ENCODE assay signal across 18 mouse cellular contexts in genomic region chr17:3351668-3352067, GRCm38 (mm10). TPM values are rescaled to one million over a fixed set of nuclear protein-coding genes. Genes with fewer than 3 reads are reported as not detected.
DNase-seq lines count a peak whose midpoint lies in the region; ATAC-seq and TF ChIP-seq lines count a peak whose summit lies in the region.
"Had no signal": no experiment of that assay in that cellular context is flagged by ENCODE, and none has a peak within 500 bp of the region (broad histone marks: within the 10 kb centered on the region; RNA-seq: fewer than 3 reads in every experiment).

No protein-coding gene starts in this region.

- no peaks in the 10 kb centered on the region; the same call in 1 of the 2 replicates for H3K9me3 ChIP-seq in heart, embryonic 12.5 days (replicated peaks)
- H3K9me3 ChIP-seq in E14TG2a.4 (ENCODE audit: low read length), result peaks cover 5% of the 10 kb centered on the region; the same call in 1 of the 2 replicates
- H3K9me3 ChIP-seq: embryonic facial prominence, embryonic 12.5 days; heart, embryonic 13.5 days; limb, embryonic 10.5 days; liver, embryonic 15.5 days had no signal

- no peak overlapping the region for H3K27ac ChIP-seq in heart, embryonic 12.5 days (ENCODE audit: poor library complexity, severe bottlenecking)
- H3K27ac ChIP-seq: embryonic facial prominence, embryonic 12.5 days; heart, embryonic 13.5 days; limb, embryonic 10.5 days; liver, embryonic 15.5 days; macrophage had no signal

- H3K36me3 ChIP-seq in heart, embryonic 12.5 days, result no peaks in the 10 kb centered on the region
- no peaks in the 10 kb centered on the region for H3K36me3 ChIP-seq in E14TG2a.4 (ENCODE audit: insufficient read depth, low read length)
- H3K36me3 ChIP-seq: embryonic facial prominence, embryonic 12.5 days; heart, embryonic 13.5 days; limb, embryonic 10.5 days; liver, embryonic 15.5 days had no signal

- no peak for TF ChIP-seq CTCF in E14TG2a.4 (conservative IDR thresholded peaks at IDR 0.05; ENCODE audit: low read length)

- peaks cover 8% of the 10 kb centered on the region; the same call in 1 of the 2 replicates for H3K4me1 ChIP-seq in heart, embryonic 12.5 days (replicated peaks)
- peaks cover 19% of the 10 kb centered on the region for H3K4me1 ChIP-seq in E14TG2a.4 (replicated peaks; ENCODE audit: low read depth, low read length)
- H3K4me1 ChIP-seq: liver, embryonic 15.5 days had no signal

- H3K4me2 ChIP-seq in heart, embryonic 12.5 days, result no peak overlapping the region
- H3K4me2 ChIP-seq: embryonic facial prominence, embryonic 12.5 days; heart, embryonic 13.5 days; liver, embryonic 15.5 days had no signal

- H3K9ac ChIP-seq in heart, embryonic 12.5 days, result no peak overlapping the region
- H3K9ac ChIP-seq: embryonic facial prominence, embryonic 12.5 days; heart, embryonic 13.5 days; liver, embryonic 15.5 days had no signal

- WGBS in heart, embryonic 12.5 days, result 65% methylated on average over 4 of the region's 4 CpGs

- no peaks in the 10 kb centered on the region for H3K27me3 ChIP-seq in heart, embryonic 12.5 days (replicated peaks)
- peaks cover 3% of the 10 kb centered on the region; the same call in 1 of the 2 replicates for H3K27me3 ChIP-seq in E14TG2a.4 (ENCODE audit: insufficient read depth, low read length)
- H3K27me3 ChIP-seq: CH12.LX; embryonic facial prominence, embryonic 12.5 days; heart, embryonic 13.5 days; liver, embryonic 15.5 days had no signal

- no peak overlapping the region for H3K4me3 ChIP-seq in heart, embryonic 12.5 days
- peak overlapping the region; percentile 43; the same call in 1 of the 2 replicates for H3K4me3 ChIP-seq in E14TG2a.4 (replicated peaks; ENCODE audit: low read length)
- H3K4me3 ChIP-seq: embryonic facial prominence, embryonic 12.5 days; heart, embryonic 13.5 days; limb, embryonic 10.5 days; liver, embryonic 15.5 days had no signal

- no peak for ATAC-seq in heart, embryonic 12.5 days (ENCODE audit: insufficient number of reproducible peaks, low FRiP score)
- ATAC-seq in erythroid progenitor cell, adult 5-6 weeks (replicated peaks; ENCODE audit: low FRiP score, poor library complexity, severe bottlenecking), result no peak
- ATAC-seq: intestine, postnatal 0 days had no signal

- peak; percentile 9 for DNase-seq in heart, postnatal 4 days
- peak; percentile 52 for DNase-seq in 3T3-L1 (ENCODE audit: low read depth, low spot score)
- DNase-seq in kidney, adult 9 months, result peak; percentile 45
- no peak for DNase-seq in c-Kit-positive CD71-positive TER-119-positive erythroid progenitor cells, embryonic 14.5 days (ENCODE audit: low spot score)
- DNase-seq: cerebellum, adult 9-11 months; midbrain, embryonic 14.5 days; right cerebral cortex, postnatal 4 days; thymus, postnatal 14 days had no signal

RNA-seq across cellular contexts. Expression of gene Tiam2, which starts 25.3 kb away (rescaled TPM):
- 1 to 10 TPM; 7.6 to 7.7 TPM for total RNA-seq in heart, postnatal 4 days (2021)
- 4.4 and 5.6 TPM in 2 replicates for polyA plus RNA-seq in heart, embryonic 12.5 days (2016; fragmentation: Nextera tagmentation; extraction: Ambion mirVana)
- 3.2 and 3.8 TPM in 2 replicates for total RNA-seq in erythroid progenitor cell, adult 5-6 weeks (2015; ENCODE audit: low replicate concordance)
- total RNA-seq in erythroid progenitor cell, adult 5-6 weeks (2017; ENCODE audit: low replicate concordance), result 0.08 and 0.90 TPM in 2 replicates
